Mouse (Mus musculus) frontal cortex, adult 2 months (tissue): Measurements from ENCODE around the gene Dnajc7. TPM values are rescaled to one million over a fixed set of nuclear protein-coding genes. Genes with fewer than 3 reads are reported as not detected.
A peak's percentile ranks its signal among the peaks of the same experiment; 100 is the strongest.
"Not testable (repeated sequence)": the region's sequence is repeated elsewhere in the genome, so short reads cannot be mapped to it uniquely, and the experiment has no call there.

ENCODE experiments used
- DNase-seq, 2 experiments: peaks; one replicate each; pipeline ENCODE4 v3.0.0; 2022; ENCODE audit warnings: low spot score in 1 of 2; ENCODE audit errors: extremely low spot score in 1 of 2
- polyA plus RNA-seq: library from polyadenylated mRNA; depleted of rRNA; stranded (reverse); fragments of >200 nt; gene quantifications from 2 replicates; pipeline ENCODE4 v1.2.3, GENCODE M21; 2012; rRNA removed

The Dnajc7 gene
- polyA plus RNA-seq, 1 experiment = 224 TPM

DNA sequence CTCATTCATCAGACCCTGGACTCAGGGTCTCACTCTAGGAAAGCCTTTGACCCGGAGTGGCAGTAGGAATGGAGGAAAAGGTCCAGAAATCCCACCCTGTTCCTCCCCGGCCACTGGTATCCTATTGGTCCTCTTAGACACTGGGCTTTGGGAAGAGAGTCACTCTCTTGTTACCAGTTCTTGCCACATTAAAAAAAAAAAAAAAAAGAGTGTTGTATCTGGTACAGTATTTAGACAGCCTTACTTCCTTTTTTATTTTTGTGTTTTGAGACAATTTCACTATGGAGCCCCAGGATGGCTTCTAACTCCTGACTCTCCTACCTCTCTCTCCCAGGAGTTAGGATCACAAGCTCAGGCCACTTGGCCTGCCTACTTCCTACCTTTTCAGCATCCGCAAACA lies 62.4 kb downstream of the Dnajc7 start:
- no peak for DNase-seq

DNA sequence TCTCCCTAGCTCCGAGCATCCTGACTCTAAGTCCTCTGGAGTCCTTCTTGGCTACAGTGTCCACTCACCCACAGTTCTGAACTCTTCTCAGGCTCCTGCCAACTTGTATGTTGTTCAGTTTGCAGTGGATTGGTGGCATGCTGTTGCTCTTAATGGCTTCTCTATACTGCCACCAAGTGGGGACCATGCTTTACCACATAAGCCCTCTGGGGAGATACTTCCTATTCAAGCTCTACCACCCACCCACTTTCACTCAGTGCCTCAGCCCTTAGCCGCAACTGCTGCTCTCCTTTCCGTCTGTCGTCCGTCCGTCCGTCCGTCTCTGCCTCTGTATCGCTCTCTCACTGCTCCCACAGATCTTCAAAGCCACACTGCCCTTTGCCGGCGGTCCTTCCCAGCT lies 64.4 kb downstream of the Dnajc7 start:
- peak in 1 of 2 experiments; percentile 79 for DNase-seq

DNA sequence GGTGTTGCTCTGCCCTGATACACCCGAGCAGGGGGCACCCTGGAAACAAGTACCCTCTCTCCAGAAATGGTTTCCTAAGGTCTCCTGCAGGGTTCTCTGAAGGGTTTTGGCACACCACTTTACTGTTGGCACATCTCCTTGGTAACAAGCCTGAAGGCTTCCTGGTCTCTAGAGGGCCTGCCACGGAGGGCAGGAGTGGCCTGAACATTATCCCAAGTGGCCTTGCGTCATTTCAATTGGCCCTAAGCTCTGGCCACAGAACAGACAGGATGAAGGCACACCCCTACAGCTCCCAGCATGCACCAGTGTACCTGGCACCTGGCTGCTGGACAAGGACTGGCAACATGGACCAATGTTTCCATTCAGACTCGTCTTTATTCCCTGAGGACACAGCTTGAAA lies 67.1 kb downstream of the Dnajc7 start:
- DNase-seq = no peak

DNA sequence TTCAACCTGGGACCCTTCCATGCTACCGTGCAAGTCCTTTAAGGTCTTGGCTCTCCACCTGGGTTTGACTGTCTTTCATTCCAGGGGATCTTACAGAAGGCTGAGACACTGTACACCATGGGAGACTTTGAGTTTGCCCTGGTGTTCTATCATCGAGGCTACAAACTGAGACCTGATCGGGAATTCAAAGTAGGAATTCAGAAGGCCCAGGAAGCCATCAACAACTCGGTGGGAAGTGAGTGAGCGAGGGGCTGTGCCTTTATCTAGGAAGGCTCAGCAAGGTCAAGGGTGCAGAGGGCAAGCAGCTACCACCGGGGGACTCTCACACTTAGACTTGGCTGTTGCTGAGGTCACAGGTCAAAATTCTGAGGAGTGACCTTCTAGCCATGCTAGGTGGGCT lies 69.9 kb downstream of the Dnajc7 start:
- no peak for DNase-seq

DNA sequence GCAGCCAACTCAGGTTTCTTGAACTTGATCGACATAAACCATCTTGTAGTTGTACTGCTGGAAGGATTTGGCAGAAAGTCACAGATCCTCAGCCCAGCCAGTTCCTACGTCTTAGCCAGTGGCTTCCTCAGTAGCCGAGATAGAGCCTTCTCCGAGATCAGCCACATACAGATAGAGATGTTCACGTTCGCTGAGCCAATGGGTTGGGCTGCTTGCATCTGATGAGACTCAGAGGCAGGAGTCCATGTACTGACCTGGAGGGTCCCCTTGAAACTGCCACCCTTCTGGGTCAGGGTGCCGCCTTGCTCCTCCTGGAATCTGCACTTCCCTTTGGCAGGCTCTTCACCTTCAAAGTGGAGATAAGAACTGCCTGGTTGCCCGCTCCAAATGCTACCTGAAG lies 70.5 kb downstream of the Dnajc7 start:
- no peak for DNase-seq

DNA sequence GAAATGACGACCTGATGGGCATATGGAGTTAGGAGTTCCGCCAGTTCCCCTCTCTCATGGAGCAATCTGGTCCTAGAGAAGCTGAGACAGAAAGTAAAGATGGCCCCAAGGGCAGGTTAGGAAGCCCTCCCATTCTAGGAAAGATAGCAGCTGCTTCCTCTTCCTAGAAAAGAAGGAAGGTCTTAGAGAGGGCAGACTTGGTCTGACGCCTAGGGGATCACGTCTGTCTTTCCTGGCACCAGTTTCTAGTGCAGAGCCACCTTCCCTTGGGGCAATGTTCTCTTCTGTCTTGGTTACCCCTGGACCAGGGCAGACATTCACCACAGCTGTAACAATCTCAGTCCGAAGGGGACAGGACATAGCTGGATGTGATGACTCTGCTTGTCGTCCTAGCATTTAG lies 71.8 kb downstream of the Dnajc7 start:
- DNase-seq = no peak

DNA sequence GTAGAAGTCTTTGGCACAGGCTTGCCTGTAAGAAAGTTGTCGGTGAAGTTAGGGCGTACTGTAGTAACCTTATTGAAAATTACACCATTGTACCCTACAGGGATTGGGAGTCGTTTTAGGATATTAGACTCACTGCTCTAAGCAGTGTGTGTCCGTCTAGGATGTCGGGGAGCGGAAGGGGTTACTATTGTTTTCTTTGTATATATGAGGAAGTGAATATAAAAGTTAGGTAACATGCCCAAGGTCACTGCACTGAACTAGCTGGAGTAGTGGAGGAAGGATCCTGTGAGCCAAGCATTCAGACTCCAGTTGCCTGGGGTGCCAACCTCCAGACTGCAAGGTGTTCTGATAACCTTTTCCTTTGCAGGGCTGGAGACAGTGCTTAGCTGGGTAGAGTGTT lies 73.0 kb downstream of the Dnajc7 start:
- no peak for DNase-seq

DNA sequence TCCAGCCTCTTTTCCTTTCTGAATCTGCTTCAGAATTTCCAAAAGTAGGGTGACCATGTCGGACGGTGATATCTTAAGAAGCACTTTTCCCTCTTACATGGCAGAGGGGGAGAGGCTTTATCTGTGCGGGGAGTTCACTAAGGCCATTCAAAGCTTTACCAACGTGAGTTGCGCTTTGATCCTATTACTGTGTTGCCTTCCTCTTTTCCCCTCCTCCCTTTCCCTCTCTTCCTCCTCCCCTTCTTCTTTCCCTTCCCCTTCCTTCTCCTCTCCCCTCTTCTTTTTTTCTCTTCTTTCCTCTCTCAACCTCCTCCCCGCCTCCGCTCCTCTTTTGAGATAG lies 74.3 kb downstream of the Dnajc7 start:
- DNase-seq = no peak

DNA sequence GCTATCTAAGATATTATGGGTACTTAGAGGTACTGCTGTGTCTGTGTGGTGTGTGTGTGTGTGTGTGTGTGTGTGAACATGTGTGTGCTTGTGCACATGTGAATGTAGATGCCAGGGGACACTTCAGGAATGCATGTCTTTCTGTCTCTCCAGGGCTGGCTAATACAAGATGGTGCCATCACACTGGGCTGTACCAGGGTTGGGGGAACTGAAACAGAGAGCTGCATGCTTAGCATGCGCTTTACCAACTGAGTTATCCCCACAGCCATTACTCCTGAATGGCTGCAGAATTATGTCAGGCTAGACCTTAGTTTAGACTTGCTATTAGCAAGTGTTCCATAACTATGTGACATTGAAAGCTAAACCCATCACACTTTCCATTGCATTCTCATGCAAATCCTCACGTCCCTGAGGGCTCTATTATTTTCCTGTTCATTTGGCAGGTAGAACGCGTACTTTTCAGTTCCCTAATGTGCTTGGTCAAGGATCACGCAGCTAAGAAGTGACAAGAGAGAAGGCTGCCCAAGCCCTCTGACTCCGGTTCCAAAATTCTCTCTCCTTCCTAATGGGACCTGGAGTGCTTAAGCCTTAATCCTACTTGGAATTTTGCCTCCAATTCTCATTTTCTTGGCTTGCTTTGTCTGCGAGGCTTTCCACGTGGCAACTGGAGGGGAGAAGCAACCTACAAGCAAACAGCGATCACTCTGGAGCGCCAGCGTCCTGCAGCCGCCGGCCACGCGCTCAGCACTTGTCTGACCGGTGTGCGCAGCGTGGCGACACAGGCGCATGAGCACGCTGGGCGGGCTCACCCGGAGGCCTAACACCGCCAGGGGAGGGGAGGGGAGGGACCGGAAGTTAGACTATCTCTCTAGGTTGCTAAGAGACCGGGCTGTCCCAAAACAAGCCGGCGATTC lies 74.9 kb downstream of the Dnajc7 start, which contains the start of gene Ttc25:
Ttc25 (plus strand) TSS at position 776 of the 914 bp plus-strand sequence.
- DNase-seq = peak; percentile 72 to 82

DNA sequence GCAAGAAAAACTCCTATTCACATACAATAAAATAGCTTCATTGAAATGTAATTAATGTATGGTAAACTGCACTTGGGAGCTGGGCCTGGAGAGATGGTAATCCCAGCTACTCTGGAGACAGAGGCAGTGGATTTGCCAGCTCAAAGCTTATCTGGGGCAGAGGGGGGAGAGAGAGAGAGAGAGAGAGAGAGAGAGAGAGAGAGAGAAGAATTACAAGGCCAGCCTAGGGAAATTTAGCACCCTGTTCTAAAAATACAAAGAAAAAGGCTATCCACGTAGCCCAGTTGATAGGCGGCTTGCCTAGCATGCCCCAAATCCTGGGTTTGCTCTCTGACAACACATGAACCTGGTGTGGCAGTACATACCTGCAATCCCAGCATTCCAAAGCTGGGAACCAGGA lies 78.4 kb downstream of the Dnajc7 start:
- DNase-seq = no peak

DNA sequence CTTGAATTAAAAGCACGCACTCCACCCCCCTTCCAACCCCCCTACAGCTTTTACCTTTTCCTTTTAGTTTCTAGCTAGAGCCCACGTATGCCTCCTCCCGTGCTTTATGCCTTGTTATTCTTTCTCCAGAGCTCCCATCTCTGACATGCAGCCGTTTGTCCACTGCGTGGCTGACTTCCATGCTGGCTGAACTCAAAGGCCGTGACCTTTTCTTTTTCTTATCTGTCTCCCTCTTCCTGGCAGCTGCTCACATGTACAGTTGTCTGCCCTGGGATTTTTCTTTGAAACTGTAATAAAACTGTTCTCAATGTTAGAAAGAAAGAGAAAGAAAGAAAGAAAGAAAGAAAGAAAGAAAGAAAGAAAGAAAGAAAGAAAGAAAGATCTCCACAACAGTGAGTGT lies 79.0 kb downstream of the Dnajc7 start:
- DNase-seq = no peak

DNA sequence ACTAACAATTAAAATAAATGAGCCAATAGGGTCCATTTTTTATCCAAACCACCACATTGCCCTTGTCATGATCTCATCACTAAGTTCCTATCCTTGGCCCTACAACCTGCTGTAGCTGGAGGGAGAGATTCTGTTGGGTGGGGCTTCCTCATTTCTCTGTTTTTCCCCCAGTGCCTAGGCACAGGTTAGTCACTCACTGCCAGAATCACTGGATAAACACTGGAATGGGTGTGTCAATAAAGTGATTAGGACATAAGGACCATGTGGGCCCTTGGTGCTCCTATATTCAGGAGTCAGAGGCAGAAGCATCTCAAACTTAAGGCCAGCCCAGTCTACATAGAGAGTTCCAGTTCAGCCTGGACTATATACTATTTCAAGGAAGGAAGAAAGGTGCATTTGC lies 83.5 kb downstream of the Dnajc7 start:
- DNase-seq = no peak

DNA sequence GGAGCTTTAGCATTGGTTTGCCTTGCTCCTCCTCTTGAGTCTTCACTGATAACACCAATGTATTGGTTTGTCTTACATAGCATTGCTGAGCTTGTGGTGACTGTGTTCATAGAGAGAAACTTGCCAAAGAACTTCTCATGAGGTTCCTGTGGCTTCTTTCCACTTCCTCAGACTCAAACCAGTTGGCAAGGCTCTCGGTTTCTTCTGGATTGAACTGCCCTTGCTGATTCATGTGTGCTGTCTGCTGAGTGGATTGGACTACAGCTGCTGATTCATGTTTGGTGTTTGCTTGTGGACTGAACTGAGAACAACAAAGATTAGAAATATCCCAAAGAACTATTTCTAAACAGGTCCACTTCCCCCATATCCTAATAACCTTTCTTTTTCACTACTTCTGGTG lies 84.0 kb downstream of the Dnajc7 start:
- DNase-seq = no peak

DNA sequence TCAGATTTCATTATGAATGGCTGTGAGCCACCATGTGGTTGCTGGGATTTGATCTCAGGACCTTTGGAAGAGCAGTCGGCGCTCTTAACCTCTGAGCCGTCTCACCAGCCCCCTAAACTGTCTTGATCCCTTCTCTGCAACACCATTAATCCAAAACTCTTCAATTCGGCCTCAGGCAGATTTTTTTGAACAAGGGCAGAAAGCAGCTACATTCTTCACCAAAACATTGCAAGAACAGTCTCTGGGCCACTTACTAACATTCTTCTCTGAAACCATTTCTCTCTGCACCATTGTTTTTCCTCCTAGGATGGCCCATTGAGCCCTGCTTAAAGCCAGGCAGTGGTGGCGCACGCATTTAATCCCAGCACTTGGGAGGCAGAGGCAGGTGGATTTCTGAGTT lies 85.1 kb downstream of the Dnajc7 start:
- not testable (repeated sequence) for DNase-seq

DNA sequence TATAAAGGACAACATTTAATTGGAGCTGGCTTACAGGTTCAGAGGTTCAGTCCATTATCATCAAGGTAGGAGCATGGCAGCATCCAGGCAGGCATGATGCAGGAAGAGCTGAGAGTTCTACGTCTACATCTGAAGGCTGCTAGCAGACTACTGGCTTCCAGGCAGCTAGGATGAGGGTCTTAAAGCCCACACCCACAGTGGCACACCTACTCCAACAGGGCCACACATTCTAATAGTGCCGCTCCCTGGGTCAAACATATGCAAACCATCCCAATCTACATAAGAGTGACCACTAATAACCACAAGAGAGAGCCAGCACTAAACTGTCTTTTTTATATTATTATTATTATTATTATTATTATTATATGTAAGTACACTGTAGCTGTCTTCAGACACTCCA lies 85.6 kb downstream of the Dnajc7 start:
- DNase-seq = not testable (repeated sequence)

DNA sequence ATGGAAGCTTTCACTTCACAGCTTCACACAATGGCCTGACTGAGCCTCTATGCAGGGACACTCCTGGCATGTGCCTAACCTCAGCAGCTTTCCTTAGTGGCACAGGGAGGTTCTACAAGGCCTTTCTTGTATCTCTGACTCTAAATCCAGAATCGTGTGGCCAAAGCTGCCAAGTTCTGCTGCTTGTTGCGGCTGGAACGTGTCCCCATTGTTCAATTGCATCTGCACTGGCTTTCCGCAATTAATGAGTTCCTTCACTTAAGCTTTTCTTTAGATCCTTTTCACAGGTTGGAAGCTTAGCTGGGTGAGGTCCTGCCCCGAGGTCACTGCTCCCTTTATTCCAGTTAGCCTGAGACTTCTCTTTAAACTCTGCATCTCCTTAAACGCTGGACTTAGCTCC lies 86.1 kb downstream of the Dnajc7 start:
- no peak for DNase-seq

Other genes starting within 250 kb of the Dnajc7 start
- 71.3 and 71.5 TPM in 2 replicates for gene Jup, start 222.4 kb downstream of the Dnajc7 start, polyA plus RNA-seq
- 13.6 and 15.8 TPM in 2 replicates for gene P3h4, start 205.3 kb downstream of the Dnajc7 start, polyA plus RNA-seq
- gene Fkbp10, start 204.5 kb downstream of the Dnajc7 start, polyA plus RNA-seq = 10.6 and 10.8 TPM in 2 replicates
- gene Nt5c3b, start 178.4 kb downstream of the Dnajc7 start, polyA plus RNA-seq = 63.7 and 77.3 TPM in 2 replicates
- 0.72 and 0.74 TPM in 2 replicates for gene Klhl10, start 178.3 kb downstream of the Dnajc7 start, polyA plus RNA-seq
- 13.6 and 13.7 TPM in 2 replicates for gene Klhl11, start 147.4 kb downstream of the Dnajc7 start, polyA plus RNA-seq
- 108 and 113 TPM in 2 replicates for gene Acly, start 92.2 kb downstream of the Dnajc7 start, polyA plus RNA-seq
- gene Ttc25, start 74.6 kb downstream of the Dnajc7 start, polyA plus RNA-seq = 1.5 and 2.0 TPM in 2 replicates
- 227 and 230 TPM in 2 replicates for gene Cnp, start 45.3 kb downstream of the Dnajc7 start, polyA plus RNA-seq
- gene Nkiras2, start 924 bp downstream of the Dnajc7 start, polyA plus RNA-seq = 23.5 and 27.3 TPM in 2 replicates
- 2.5 TPM in 2 replicates for gene Zfp385c, start 72.3 kb upstream of the Dnajc7 start, polyA plus RNA-seq
- 2.7 and 2.8 TPM in 2 replicates for gene Dhx58, start 84.1 kb upstream of the Dnajc7 start, polyA plus RNA-seq
- gene Kat2a, start 92.3 kb upstream of the Dnajc7 start, polyA plus RNA-seq = 60.7 and 61.7 TPM in 2 replicates
- gene Hspb9, start 93.7 kb upstream of the Dnajc7 start, polyA plus RNA-seq = not detected in 2 replicates
- gene Rab5c, start 118.0 kb upstream of the Dnajc7 start, polyA plus RNA-seq = 205 and 221 TPM in 2 replicates
- 15.8 and 19.2 TPM in 2 replicates for gene Kcnh4, start 139.8 kb upstream of the Dnajc7 start, polyA plus RNA-seq
- gene Hcrt, start 142.8 kb upstream of the Dnajc7 start, polyA plus RNA-seq = 0.50 and 0.62 TPM in 2 replicates
- 7.7 and 9.3 TPM in 2 replicates for gene Ghdc, start 150.8 kb upstream of the Dnajc7 start, polyA plus RNA-seq
- gene Stat5b, start 230.6 kb upstream of the Dnajc7 start, polyA plus RNA-seq = 28.7 and 29.6 TPM in 2 replicates
- gene Stat5a, start 239.2 kb upstream of the Dnajc7 start, polyA plus RNA-seq = 3.4 and 3.7 TPM in 2 replicates